Mouse (Mus musculus) neural tube, embryonic 12.5 days (tissue): Measurements from ENCODE around the gene Upk1b. TPM values are rescaled to one million over a fixed set of nuclear protein-coding genes. Genes with fewer than 3 reads are reported as not detected.
"Not testable (repeated sequence)": the region's sequence is repeated elsewhere in the genome, so short reads cannot be mapped to it uniquely, and the experiment has no call there.

Source experiments
- ATAC-seq: fragments of 200-750 bp; cut with Nextera tagmentation; 2 replicates; pipeline ENCODE4 v1.8.0; 2017; ENCODE audit warnings: low read depth, mild to moderate bottlenecking, moderate TSS enrichment, moderate library complexity; ENCODE audit not compliant: low FRiP score
- H3K27ac ChIP-seq: fragments of 300-500 bp; sonication (generic); 2 replicates; pipeline ENCODE4 v1.5.1; 2016
- H3K27me3 ChIP-seq: fragments of 300-500 bp; sonication (generic); replicated peaks from 2 replicates; pipeline ENCODE4 v1.6.1; 2016; ENCODE audit warnings: mild to moderate bottlenecking
- H3K36me3 ChIP-seq: fragments of 300-500 bp; sonication (generic); 2 replicates; pipeline ENCODE4 v1.6.1; 2016; ENCODE audit warnings: mild to moderate bottlenecking
- H3K4me1 ChIP-seq: fragments of 300-500 bp; sonication (generic); 2 replicates; pipeline ENCODE4 v1.6.1; 2016
- H3K4me2 ChIP-seq: fragments of 300-500 bp; sonication (generic); replicated peaks from 2 replicates; pipeline ENCODE4 v1.6.1; 2016; ENCODE audit warnings: mild to moderate bottlenecking
- H3K4me3 ChIP-seq: fragments of 300-500 bp; sonication (generic); 2 replicates; pipeline ENCODE4 v1.5.1; 2016
- H3K9ac ChIP-seq: fragments of 300-500 bp; sonication (generic); 2 replicates; pipeline ENCODE4 v1.6.1; 2016; ENCODE audit warnings: mild to moderate bottlenecking
- H3K9me3 ChIP-seq: fragments of 300-500 bp; sonication (generic); 2 replicates; pipeline ENCODE4 v1.6.1; 2016; ENCODE audit warnings: mild to moderate bottlenecking
- WGBS: fragments of 180-500 bp; shearing (Covaris S2); methylation state at CpG from one replicate; pipeline ENCODE4 v1.1.7; 2016; 5-methylcytosine and 5-hydroxymethylcytosine counted together
- polyA plus RNA-seq: library from polyadenylated mRNA; unstranded; fragments of >200 nt; fragmentation: Nextera tagmentation; extraction: Ambion mirVana; gene quantifications from 2 replicates; pipeline ENCODE4 v1.2.1, GENCODE M21; 2016

Gene Upk1b
- polyA plus RNA-seq = 1.4 and 1.8 TPM in 2 replicates

GRCm38 (mm10) chr16:38800091-38800490 lies at the start of gene Upk1b:
Upk1b (minus strand) TSS chr16:38800328.
- H3K4me2 ChIP-seq = no peak within 1 kb of the TSS
- H3K27me3 ChIP-seq = no peaks in the 10 kb centered on the region
- H3K9ac ChIP-seq = no peak within 1 kb of the TSS
- no peak within 1 kb of the TSS for H3K4me3 ChIP-seq
- H3K27ac ChIP-seq = no peak within 1 kb of the TSS
- no peaks in the 10 kb centered on the region for H3K36me3 ChIP-seq
- 55% methylated on average over 10 of the region's 10 CpGs for WGBS
- no peak for ATAC-seq
- H3K4me1 ChIP-seq = no peaks in the 10 kb centered on the region
- no peaks in the 10 kb centered on the region for H3K9me3 ChIP-seq

GRCm38 (mm10) chr16:38828649-38829048 lies 28.5 kb upstream of the Upk1b start, which contains the start of gene 4930435E12Rik:
4930435E12Rik (minus strand) TSS chr16:38828749.
- Histone ChIP-seq H3K4me2 (no peak within 1 kb of the TSS), H3K9me3 (no peaks in the 10 kb centered on the region), H3K9ac (no peak within 1 kb of the TSS), H3K27me3 (no peaks in the 10 kb centered on the region), H3K27ac (no peak within 1 kb of the TSS), H3K4me3 (no peak within 1 kb of the TSS), H3K36me3 (no peaks in the 10 kb centered on the region), H3K4me1 (no peaks in the 10 kb centered on the region)
- whole genome bisulfite sequencing = 88% methylated on average over 3 of the region's 3 CpGs
- ATAC-seq = no peak

- WGBS = 34% methylated on average over 8 of the region's 8 CpGs
- Histone ChIP-seq H3K4me1 (no peaks in the 10 kb centered on the region), H3K4me3 (no peak overlapping the region), H3K9ac (no peak overlapping the region), H3K9me3 (no peaks in the 10 kb centered on the region), H3K27me3 (no peaks in the 10 kb centered on the region), H3K36me3 (no peaks in the 10 kb centered on the region), H3K27ac (no peak overlapping the region), H3K4me2 (no peak overlapping the region)
- ATAC-seq = no peak
Observed at GRCm38 (mm10) chr16:38812521-38812920, 12.4 kb upstream of the Upk1b start.

- Histone ChIP-seq H3K4me2 (no peak overlapping the region), H3K9me3 (no peaks in the 10 kb centered on the region), H3K36me3 (no peaks in the 10 kb centered on the region), H3K27ac (no peak overlapping the region), H3K9ac (no peak overlapping the region), H3K4me1 (no peaks in the 10 kb centered on the region), H3K4me3 (no peak overlapping the region), H3K27me3 (no peaks in the 10 kb centered on the region)
- 83% methylated on average over 5 of the region's 5 CpGs for WGBS
- no peak for ATAC-seq
Observed at GRCm38 (mm10) chr16:38810196-38810595, 10.1 kb upstream of the Upk1b start.

DNA sequence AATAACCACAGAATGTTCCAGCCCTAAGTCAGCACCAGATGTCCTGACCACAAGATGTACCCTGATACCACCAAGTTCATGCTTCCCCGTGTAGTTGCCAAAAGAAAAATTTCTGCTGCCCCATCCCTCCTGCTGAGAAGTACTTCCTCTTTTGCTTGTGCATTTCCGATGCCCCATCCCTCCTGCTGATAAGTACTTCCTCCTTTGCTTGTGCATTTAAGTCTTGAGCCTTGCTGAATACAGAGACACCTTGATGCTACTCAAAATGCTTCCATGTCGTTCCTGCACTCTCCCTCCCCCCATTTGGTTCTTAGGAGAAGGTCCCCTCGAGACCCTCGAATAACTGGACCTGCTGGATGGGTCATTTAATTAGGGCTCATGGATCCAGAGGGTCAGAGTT lies 7.7 kb upstream of the Upk1b start:
- not testable (repeated sequence) for ATAC-seq, H3K27ac ChIP-seq, H3K4me1 ChIP-seq, H3K9me3 ChIP-seq, H3K4me3 ChIP-seq, H3K27me3 ChIP-seq, H3K4me2 ChIP-seq, H3K9ac ChIP-seq, H3K36me3 ChIP-seq
- 85% methylated on average over 5 of the region's 5 CpGs for WGBS

GRCm38 (mm10) chr16:38798957-38799450 lies 1.1 kb downstream of the Upk1b start:
- no peak for ATAC-seq
- no peak overlapping the region for H3K4me3 ChIP-seq
- WGBS = 84% methylated on average over 3 of the region's 3 CpGs

DNA sequence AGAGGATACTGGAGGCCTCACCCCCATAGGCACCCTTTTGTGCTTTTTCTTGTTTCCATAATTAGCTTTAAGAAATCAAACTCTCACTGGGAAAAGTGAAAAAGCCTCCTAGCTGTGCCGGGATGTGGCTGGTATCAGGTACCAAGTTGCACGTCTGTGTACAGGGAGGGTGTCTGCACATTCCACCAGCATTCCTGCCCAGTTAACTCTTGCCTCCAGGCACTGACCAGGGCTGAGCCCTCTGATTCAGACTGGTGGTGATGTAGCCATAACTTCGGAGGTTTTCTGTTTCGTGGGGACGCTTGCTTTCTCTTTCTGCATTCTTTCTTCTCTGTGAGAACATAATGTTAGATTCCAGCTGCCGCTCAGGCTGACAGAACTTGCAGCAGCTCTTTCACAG lies 7.0 kb downstream of the Upk1b start:
- Histone ChIP-seq H3K4me1 (no peaks in the 10 kb centered on the region), H3K4me2 (no peak overlapping the region), H3K27me3 (no peaks in the 10 kb centered on the region), H3K9ac (no peak overlapping the region), H3K4me3 (no peak overlapping the region), H3K36me3 (no peaks in the 10 kb centered on the region), H3K9me3 (no peaks in the 10 kb centered on the region), H3K27ac (no peak overlapping the region)
- WGBS = 82% methylated on average over 6 of the region's 6 CpGs
- ATAC-seq = no peak

More at GRCm38 (mm10) chr16:38798957-38799450, 1.1 kb downstream of the Upk1b start:
- Histone ChIP-seq H3K36me3 (no peaks in the 10 kb centered on the region), H3K4me1 (no peaks in the 10 kb centered on the region), H3K4me2 (no peak overlapping the region), H3K9ac (no peak overlapping the region), H3K27me3 (no peaks in the 10 kb centered on the region), H3K9me3 (no peaks in the 10 kb centered on the region), H3K27ac (no peak overlapping the region)

GRCm38 (mm10) chr16:38789966-38790365 lies 10.2 kb downstream of the Upk1b start:
- WGBS = 85% methylated on average over 3 of the region's 3 CpGs
- Histone ChIP-seq H3K4me2 (no peak overlapping the region), H3K4me3 (no peak overlapping the region), H3K27ac (no peak overlapping the region), H3K9ac (no peak overlapping the region), H3K27me3 (no peaks in the 10 kb centered on the region), H3K36me3 (no peaks in the 10 kb centered on the region), H3K9me3 (no peaks in the 10 kb centered on the region), H3K4me1 (no peaks in the 10 kb centered on the region)
- no peak for ATAC-seq

DNA sequence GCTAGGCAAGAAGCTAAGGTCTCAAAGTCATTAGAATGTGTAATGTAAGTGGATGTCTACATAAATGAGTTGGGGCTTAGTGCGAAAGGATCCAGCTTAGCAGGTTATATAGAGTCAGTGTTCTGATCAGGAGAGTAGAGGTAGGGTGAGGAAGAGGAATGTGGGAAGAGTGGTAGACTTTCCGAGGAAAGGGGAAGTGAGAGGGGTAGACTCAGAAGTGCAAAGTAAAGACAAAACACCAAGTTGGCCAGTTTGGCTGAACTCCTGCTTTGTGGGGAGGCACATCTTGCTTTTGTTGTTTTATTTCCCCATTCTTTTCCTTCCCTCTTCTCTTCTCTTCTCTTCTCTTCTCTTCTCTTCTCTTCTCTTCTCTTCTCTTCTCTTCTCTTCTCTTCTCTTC lies 11.1 kb downstream of the Upk1b start:
- H3K27ac ChIP-seq = no peak overlapping the region
- no peaks in the 10 kb centered on the region for H3K36me3 ChIP-seq
- H3K27me3 ChIP-seq = no peaks in the 10 kb centered on the region
- H3K9me3 ChIP-seq = no peaks in the 10 kb centered on the region
- no peak for ATAC-seq
- WGBS = 93% methylated on average over 2 of the region's 2 CpGs
- no peak overlapping the region for H3K4me3 ChIP-seq
- no peaks in the 10 kb centered on the region for H3K4me1 ChIP-seq
- H3K9ac ChIP-seq = no peak overlapping the region
- no peak overlapping the region for H3K4me2 ChIP-seq

GRCm38 (mm10) chr16:38785301-38785700 lies 14.8 kb downstream of the Upk1b start:
- H3K4me3 ChIP-seq = no peak overlapping the region
- H3K4me1 ChIP-seq = no peaks in the 10 kb centered on the region
- no peaks in the 10 kb centered on the region for H3K27me3 ChIP-seq
- H3K9ac ChIP-seq = no peak overlapping the region
- ATAC-seq = no peak
- no peak overlapping the region for H3K27ac ChIP-seq
- no peak overlapping the region for H3K4me2 ChIP-seq
- no peaks in the 10 kb centered on the region for H3K9me3 ChIP-seq
- WGBS = 88% methylated on average over 7 of the region's 7 CpGs
- no peaks in the 10 kb centered on the region for H3K36me3 ChIP-seq

DNA sequence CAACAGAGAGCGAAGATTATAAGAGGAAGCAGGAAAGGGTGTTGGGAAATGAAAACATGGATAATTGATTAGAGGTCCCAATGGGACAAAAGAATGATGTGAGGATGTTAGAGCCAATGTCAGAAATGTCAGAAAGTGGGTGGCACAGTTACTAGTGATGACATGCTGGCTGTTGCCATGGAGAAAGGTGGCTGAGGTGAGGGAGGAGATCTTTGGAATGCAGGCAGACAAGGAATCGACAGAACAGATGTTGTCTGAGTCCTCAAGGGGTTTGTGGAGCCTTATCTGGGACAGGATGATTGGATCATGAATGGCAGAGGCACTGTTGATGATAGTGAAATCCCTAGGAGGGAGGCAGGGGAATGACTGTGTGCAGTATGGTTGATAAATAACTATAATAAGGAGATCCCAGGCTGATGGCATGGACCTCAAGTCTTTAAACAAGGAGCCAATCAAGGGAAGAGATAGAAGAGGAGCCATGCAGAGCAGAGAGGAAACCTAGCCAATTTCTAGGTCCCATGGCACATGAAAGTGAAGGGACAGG lies 17.5 kb downstream of the Upk1b start:
- no peaks in the 10 kb centered on the region for H3K27me3 ChIP-seq
- no peaks in the 10 kb centered on the region for H3K36me3 ChIP-seq
- no peak overlapping the region for H3K9ac ChIP-seq

DNA sequence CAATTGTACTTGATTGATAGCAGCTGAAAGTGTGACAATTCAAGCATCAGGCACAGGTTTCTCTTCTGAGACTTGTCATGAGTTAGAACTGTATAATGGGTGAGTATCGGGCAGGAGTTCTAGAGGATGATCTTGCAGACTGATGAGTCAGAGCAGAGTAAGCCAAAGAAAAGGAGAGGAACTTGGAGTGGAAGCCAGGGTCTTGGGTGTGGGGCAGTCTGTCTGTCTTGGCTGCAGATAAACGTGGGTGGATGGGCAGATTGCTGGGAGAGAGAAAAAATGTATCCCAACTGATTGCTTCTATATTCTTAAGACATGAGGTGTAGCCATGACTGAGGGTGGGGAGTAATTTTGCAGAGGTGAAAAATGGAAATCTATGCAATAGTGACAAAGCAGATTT lies 18.2 kb downstream of the Upk1b start:
- Histone ChIP-seq H3K27me3 (no peaks in the 10 kb centered on the region), H3K4me2 (no peak overlapping the region), H3K9ac (no peak overlapping the region), H3K36me3 (no peaks in the 10 kb centered on the region), H3K4me3 (no peak overlapping the region), H3K9me3 (no peaks in the 10 kb centered on the region), H3K27ac (no peak overlapping the region), H3K4me1 (no peaks in the 10 kb centered on the region)
- ATAC-seq = no peak
- WGBS = 78% methylated on average over 2 of the region's 2 CpGs

More for the DNA sequence above, 17.5 kb downstream of the Upk1b start:
- H3K4me3 ChIP-seq = no peak overlapping the region
- H3K27ac ChIP-seq = no peak overlapping the region
- H3K9me3 ChIP-seq = no peaks in the 10 kb centered on the region
- no peak for ATAC-seq
- 66% methylated on average over 2 of the region's 2 CpGs for WGBS
- no peak overlapping the region for H3K4me2 ChIP-seq
- H3K4me1 ChIP-seq = no peaks in the 10 kb centered on the region

DNA sequence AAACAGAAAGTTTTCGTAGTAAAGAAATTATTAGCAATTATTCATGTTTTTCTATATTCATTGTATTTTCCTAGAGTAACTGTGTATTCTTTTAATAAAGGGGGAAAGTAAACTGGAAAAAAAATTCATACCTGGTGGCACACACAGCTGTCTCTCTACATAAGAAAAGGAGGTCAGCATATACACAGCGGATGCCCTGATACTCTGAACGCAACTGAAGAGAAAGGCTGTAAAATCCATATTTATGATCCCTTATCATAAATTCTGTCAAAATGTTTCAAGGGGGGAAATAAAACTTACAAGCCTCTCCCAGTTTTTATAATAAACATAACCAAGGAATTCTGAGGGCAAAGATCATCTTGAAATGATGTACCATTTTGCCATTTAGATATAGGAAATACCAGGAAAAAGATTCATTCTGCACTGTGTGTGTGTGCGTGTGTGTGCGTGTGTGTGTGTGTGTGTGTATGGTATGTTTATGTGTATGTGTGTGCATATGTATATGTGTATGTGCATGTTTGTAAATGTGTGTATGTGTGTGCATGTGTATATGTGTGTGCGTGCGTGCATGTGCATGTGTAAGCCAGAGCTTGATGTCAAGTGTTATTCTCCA lies 19.1 kb downstream of the Upk1b start:
- H3K9ac ChIP-seq = no peak overlapping the region
- H3K27me3 ChIP-seq = no peaks in the 10 kb centered on the region
- H3K4me2 ChIP-seq = no peak overlapping the region
- no peak for ATAC-seq
- no peak overlapping the region for H3K4me3 ChIP-seq
- WGBS = 94% methylated on average over 7 of the region's 7 CpGs
- no peaks in the 10 kb centered on the region for H3K9me3 ChIP-seq
- no peaks in the 10 kb centered on the region for H3K4me1 ChIP-seq
- no peak overlapping the region for H3K27ac ChIP-seq
- no peaks in the 10 kb centered on the region for H3K36me3 ChIP-seq
